Mouse (Mus musculus) embryo, embryonic 11 days (tissue): Measurements from ENCODE around the gene Rimbp2.

Source experiments
- DNase-seq: peaks from one replicate; pipeline ENCODE4 v3.0.0-alpha.2; 2015

The Rimbp2 gene

GRCm38 (mm10) chr5:128841541-128841940 is 111.7 kb downstream of the Rimbp2 start:
- DNase-seq: no peak

- DNase-seq: no peak
These were observed 116.2 kb downstream of the Rimbp2 start for GRCm38 (mm10) chr5:128837045-128837444.

- no peak for DNase-seq
These were observed 119.2 kb downstream of the Rimbp2 start for GRCm38 (mm10) chr5:128834126-128834525.

GRCm38 (mm10) chr5:128822843-128823242 is 130.4 kb downstream of the Rimbp2 start:
- no peak for DNase-seq

- DNase-seq: no peak
These were observed 133.5 kb downstream of the Rimbp2 start for GRCm38 (mm10) chr5:128819638-128820285.

- DNase-seq: no peak
These were observed 137.7 kb downstream of the Rimbp2 start for GRCm38 (mm10) chr5:128815629-128816028.

- no peak for DNase-seq
These were observed 138.2 kb downstream of the Rimbp2 start for GRCm38 (mm10) chr5:128815078-128815477.

GRCm38 (mm10) chr5:128813121-128813520 is 140.2 kb downstream of the Rimbp2 start:
- peak; percentile 59 for DNase-seq

- DNase-seq: no peak
These were observed 141.9 kb downstream of the Rimbp2 start for GRCm38 (mm10) chr5:128811431-128811830.

- DNase-seq: peak; percentile 18
These were observed 143.3 kb downstream of the Rimbp2 start for GRCm38 (mm10) chr5:128810006-128810405.

GRCm38 (mm10) chr5:128809406-128809805 is 143.9 kb downstream of the Rimbp2 start:
- peak; percentile 41 for DNase-seq

- DNase-seq: peak; percentile 40
These were observed 144.6 kb downstream of the Rimbp2 start for GRCm38 (mm10) chr5:128808547-128809182.

- no peak for DNase-seq
These were observed 145.9 kb downstream of the Rimbp2 start for GRCm38 (mm10) chr5:128807408-128807807.

- DNase-seq: no peak
These were observed 146.8 kb downstream of the Rimbp2 start for GRCm38 (mm10) chr5:128806296-128806998.

- DNase-seq: no peak
These were observed 148.2 kb downstream of the Rimbp2 start for GRCm38 (mm10) chr5:128805092-128805491.

- no peak for DNase-seq
These were observed 152.7 kb downstream of the Rimbp2 start for GRCm38 (mm10) chr5:128800592-128800991.

GRCm38 (mm10) chr5:128781621-128782020 is 171.7 kb downstream of the Rimbp2 start:
- no peak for DNase-seq

- no peak for DNase-seq
These were observed 176.9 kb downstream of the Rimbp2 start for GRCm38 (mm10) chr5:128776386-128776785.

GRCm38 (mm10) chr5:128769026-128769631 is 184.2 kb downstream of the Rimbp2 start:
- peak; percentile 68 for DNase-seq

- DNase-seq: peak; percentile 64
These were observed 192.2 kb downstream of the Rimbp2 start for GRCm38 (mm10) chr5:128761118-128761517.

- DNase-seq: no peak
These were observed 207.0 kb downstream of the Rimbp2 start for GRCm38 (mm10) chr5:128746261-128746660.

GRCm38 (mm10) chr5:128745206-128745605 is 208.1 kb downstream of the Rimbp2 start:
- no peak for DNase-seq

- DNase-seq: no peak
These were observed 208.9 kb downstream of the Rimbp2 start for GRCm38 (mm10) chr5:128744351-128744750.

GRCm38 (mm10) chr5:128739838-128740171 is 213.5 kb downstream of the Rimbp2 start:
- peak; percentile 36 for DNase-seq
